Mouse (Mus musculus): ENCODE results near the gene Hint1. TPM values are rescaled to one million over a fixed set of nuclear protein-coding genes. Genes with fewer than 3 reads are reported as not detected.

Gene Hint1
- polyA plus RNA-seq, 1 experiment = not detected

DNA sequence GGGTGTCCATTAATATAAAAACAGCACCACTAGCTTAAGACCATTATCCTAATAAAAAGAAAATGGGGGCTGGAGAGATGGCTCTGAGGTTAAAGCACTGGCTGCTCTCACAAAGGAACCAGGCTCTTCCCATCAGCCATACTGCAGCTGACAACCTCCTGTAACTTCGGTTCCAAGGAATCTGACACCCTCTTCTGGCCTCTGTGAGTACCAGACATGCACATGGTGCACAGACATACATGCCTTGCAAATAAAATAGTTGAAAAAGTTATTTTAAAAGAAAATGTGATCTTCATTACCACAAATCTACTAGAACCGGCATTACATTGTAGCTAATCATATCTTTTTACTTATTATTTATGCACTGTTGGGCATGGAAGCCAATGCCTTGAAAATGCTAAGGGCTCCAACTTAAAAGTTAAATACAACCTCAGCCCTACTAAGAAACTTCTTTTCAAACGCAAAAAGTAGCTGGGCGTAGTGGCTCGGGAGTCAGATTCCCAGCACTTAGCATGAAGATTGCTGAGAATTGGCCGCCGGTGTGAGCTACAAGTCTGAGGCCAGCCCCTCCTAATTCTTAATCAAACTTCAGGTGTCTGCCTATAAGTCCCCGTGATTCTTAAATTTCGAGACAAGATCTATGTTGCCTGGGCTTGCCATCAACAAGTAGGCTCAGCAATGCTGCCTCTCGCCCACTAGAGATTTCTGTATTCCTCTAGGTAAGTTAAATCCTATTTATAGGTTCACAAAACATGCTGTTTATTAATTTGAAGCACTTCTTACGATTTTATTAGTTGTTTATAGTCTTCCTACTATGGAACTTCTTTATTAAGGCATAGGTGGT is 6.6 kb upstream of the Hint1 start:
- WGBS = 10% methylated on average over 11 of the region's 11 CpGs
- H3K4me3 ChIP-seq (ENCODE audit: insufficient read depth, low read depth, low read length) = peak overlapping the region; percentile 63
- TF ChIP-seq POLR2A (IDR thresholded peaks at IDR 0.05; ENCODE audit: insufficient read depth, low read depth, low read length) (no peak), CTCF (IDR thresholded peaks at IDR 0.05; ENCODE audit: insufficient read depth, low read depth, low read length) (no peak)
- H3K4me1 ChIP-seq (ENCODE audit: control insufficient read depth, insufficient read depth, low read length) = no peaks in the 10 kb centered on the region
- peak overlapping the region; percentile 94 for H3K27ac ChIP-seq (ENCODE audit: insufficient read depth, low read depth, low read length)

GRCm38 (mm10) chr11:54860256-54861038 is 5.7 kb upstream of the Hint1 start, which contains the start of gene Lyrm7:
TSS of gene Lyrm7 (minus strand) at chr11:54860916.
- no peak for TF ChIP-seq CTCF (IDR thresholded peaks at IDR 0.05; ENCODE audit: insufficient read depth, low read depth, low read length)
- TF ChIP-seq POLR2A (IDR thresholded peaks at IDR 0.05; ENCODE audit: insufficient read depth, low read depth, low read length) = peak; percentile 97
- peak within 1 kb of the TSS; percentile 94 for H3K27ac ChIP-seq (ENCODE audit: insufficient read depth, low read depth, low read length)
- peak within 1 kb of the TSS; percentile 63 for H3K4me3 ChIP-seq (ENCODE audit: insufficient read depth, low read depth, low read length)
- H3K4me1 ChIP-seq (ENCODE audit: control insufficient read depth, insufficient read depth, low read length) = no peaks in the 10 kb centered on the region
- WGBS = 2% methylated on average over 42 of the region's 42 CpGs

- 90% methylated on average over 5 of the region's 5 CpGs for WGBS
- no peak for TF ChIP-seq CTCF (IDR thresholded peaks at IDR 0.05; ENCODE audit: insufficient read depth, low read depth, low read length)
- TF ChIP-seq POLR2A (IDR thresholded peaks at IDR 0.05; ENCODE audit: insufficient read depth, low read depth, low read length) = no peak
- no peaks in the 10 kb centered on the region for H3K4me1 ChIP-seq (ENCODE audit: control insufficient read depth, insufficient read depth, low read length)
- H3K4me3 ChIP-seq (ENCODE audit: insufficient read depth, low read depth, low read length) = no peak overlapping the region
- H3K27ac ChIP-seq (ENCODE audit: insufficient read depth, low read depth, low read length) = no peak overlapping the region
Measured at GRCm38 (mm10) chr11:54861471-54862420, 4.4 kb upstream of the Hint1 start.

DNA sequence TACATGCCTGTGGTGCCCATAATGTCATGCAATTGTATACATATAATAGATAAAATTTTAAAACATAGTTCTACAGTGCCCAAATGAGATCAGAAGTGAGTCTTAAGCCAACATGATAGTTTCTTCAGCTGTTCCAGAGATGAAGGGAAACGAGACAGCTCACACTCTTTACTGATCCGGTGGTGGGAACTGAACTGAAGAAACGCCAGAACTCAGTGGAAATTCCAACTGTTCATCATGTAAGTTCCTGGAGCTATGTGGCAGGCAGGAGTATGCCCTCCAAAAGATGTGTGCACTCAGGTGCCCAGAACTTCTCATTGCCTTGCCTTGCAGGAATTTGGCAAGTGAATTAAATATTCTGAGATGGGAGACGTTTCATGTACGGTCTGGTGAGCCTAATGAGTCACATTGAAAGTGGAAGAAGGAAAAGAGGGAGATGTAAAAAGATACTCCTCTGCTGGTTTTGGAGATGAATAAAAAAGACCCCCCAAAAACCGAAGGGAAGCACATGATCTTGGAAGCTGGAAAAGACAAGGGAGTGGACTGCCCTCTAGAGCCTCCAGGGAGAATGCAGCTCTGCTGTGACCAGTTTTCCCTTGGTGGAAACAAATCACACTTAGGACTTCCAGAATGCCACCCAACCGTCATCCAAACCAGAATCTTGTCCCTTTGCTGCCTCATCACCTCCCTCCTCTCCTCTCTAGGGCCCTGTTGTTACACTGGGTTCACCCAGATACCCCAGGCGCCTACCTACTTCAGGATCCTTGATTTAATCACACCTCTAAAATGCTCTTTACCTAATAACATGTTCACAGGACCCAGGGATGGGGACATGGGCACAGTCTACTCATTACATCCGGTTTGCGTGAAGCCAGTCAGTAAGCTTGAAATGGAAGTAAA is 3.3 kb upstream of the Hint1 start:
- no peak for TF ChIP-seq POLR2A (IDR thresholded peaks at IDR 0.05; ENCODE audit: insufficient read depth, low read depth, low read length)
- TF ChIP-seq CTCF (IDR thresholded peaks at IDR 0.05; ENCODE audit: insufficient read depth, low read depth, low read length) = peak; percentile 46; the same call in 1 of the 2 replicates
- WGBS = 38% methylated on average over 10 of the region's 10 CpGs
- Histone ChIP-seq H3K4me3 (ENCODE audit: insufficient read depth, low read depth, low read length) (no peak overlapping the region), H3K4me1 (ENCODE audit: control insufficient read depth, insufficient read depth, low read length) (no peaks in the 10 kb centered on the region), H3K27ac (ENCODE audit: insufficient read depth, low read depth, low read length) (no peak overlapping the region)

- TF ChIP-seq POLR2A (IDR thresholded peaks at IDR 0.05; ENCODE audit: insufficient read depth, low read depth, low read length) (no peak), CTCF (IDR thresholded peaks at IDR 0.05; ENCODE audit: insufficient read depth, low read depth, low read length) (no peak)
- no peak overlapping the region for H3K27ac ChIP-seq (ENCODE audit: insufficient read depth, low read depth, low read length)
- 70% methylated on average over 6 of the region's 6 CpGs for WGBS
Measured at GRCm38 (mm10) chr11:54865330-54866085, 675 bp upstream of the Hint1 start.

GRCm38 (mm10) chr11:54867049-54867385 is 834 bp downstream of the Hint1 start:
- peak overlapping the region; percentile 92; the same call in 1 of the 2 replicates for H3K27ac ChIP-seq (ENCODE audit: insufficient read depth, low read depth, low read length)
- no peaks in the 10 kb centered on the region for H3K4me1 ChIP-seq (ENCODE audit: control insufficient read depth, insufficient read depth, low read length)
- TF ChIP-seq CTCF (IDR thresholded peaks at IDR 0.05; ENCODE audit: insufficient read depth, low read depth, low read length) (no peak), POLR2A (IDR thresholded peaks at IDR 0.05; ENCODE audit: insufficient read depth, low read depth, low read length) (no peak)
- peak overlapping the region; percentile 84 for H3K4me3 ChIP-seq (ENCODE audit: insufficient read depth, low read depth, low read length)
- 4% methylated on average over 5 of the region's 5 CpGs for WGBS

More at GRCm38 (mm10) chr11:54865330-54866085, 675 bp upstream of the Hint1 start:
- peak overlapping the region; percentile 84 for H3K4me3 ChIP-seq (ENCODE audit: insufficient read depth, low read depth, low read length)
- no peaks in the 10 kb centered on the region for H3K4me1 ChIP-seq (ENCODE audit: control insufficient read depth, insufficient read depth, low read length)

DNA sequence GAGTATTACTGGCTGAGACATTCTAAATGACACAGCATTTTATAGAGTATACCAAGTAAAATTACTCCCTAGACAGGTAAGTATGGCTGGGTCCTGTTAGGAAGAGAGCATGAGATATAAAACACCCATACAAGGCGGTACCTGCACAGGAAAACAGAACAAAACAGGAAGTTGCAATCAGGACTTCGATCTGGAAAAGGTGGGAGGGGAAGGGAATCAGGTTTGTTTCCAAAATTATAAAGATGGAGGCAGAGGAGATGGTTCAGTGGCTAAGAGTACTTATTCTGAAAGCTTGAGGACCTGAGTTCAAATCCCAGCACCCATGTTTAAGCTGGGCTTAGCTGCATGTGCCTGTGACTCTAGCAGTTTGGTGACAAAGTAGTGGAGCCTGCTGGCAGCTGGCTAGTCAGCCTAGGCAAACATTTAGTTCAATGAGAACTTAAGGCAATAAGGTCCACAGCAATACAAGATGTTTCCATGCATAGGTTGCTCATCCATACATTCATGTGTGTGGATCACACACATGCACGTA is 1.8 kb downstream of the Hint1 start:
- 89% methylated on average over 3 of the region's 3 CpGs for WGBS
- TF ChIP-seq CTCF (IDR thresholded peaks at IDR 0.05; ENCODE audit: insufficient read depth, low read depth, low read length) = no peak
- TF ChIP-seq POLR2A (IDR thresholded peaks at IDR 0.05; ENCODE audit: insufficient read depth, low read depth, low read length) = no peak
- no peak overlapping the region for H3K27ac ChIP-seq (ENCODE audit: insufficient read depth, low read depth, low read length)
- no peak overlapping the region for H3K4me3 ChIP-seq (ENCODE audit: insufficient read depth, low read depth, low read length)
- H3K4me1 ChIP-seq (ENCODE audit: control insufficient read depth, insufficient read depth, low read length) = no peaks in the 10 kb centered on the region
